Mouse (Mus musculus) embryonic facial prominence, embryonic 12.5 days (tissue): Measurements from ENCODE around the gene Scn4b. TPM values are rescaled to one million over a fixed set of nuclear protein-coding genes. Genes with fewer than 3 reads are reported as not detected.

Experiments used
- ATAC-seq: fragments of 200-750 bp; cut with Nextera tagmentation; 2 replicates; pipeline ENCODE4 v1.8.0; 2017; ENCODE audit not compliant: insufficient number of reproducible peaks, insufficient read depth, low FRiP score, low TSS enrichment
- H3K27ac ChIP-seq: fragments of 300-500 bp; sonication (generic); 2 replicates; pipeline ENCODE4 v1.5.1; 2016; ENCODE audit warnings: mild to moderate bottlenecking
- H3K27me3 ChIP-seq: fragments of 300-500 bp; sonication (generic); 2 replicates; pipeline ENCODE4 v1.6.1; 2016; ENCODE audit warnings: mild to moderate bottlenecking, moderate library complexity
- H3K36me3 ChIP-seq: fragments of 300-500 bp; sonication (generic); 2 replicates; pipeline ENCODE4 v1.6.1; 2016; ENCODE audit warnings: mild to moderate bottlenecking
- H3K4me1 ChIP-seq: fragments of 300-500 bp; sonication (generic); 2 replicates; pipeline ENCODE4 v1.6.1; 2016
- H3K4me2 ChIP-seq: fragments of 300-500 bp; sonication (generic); replicated peaks from 2 replicates; pipeline ENCODE4 v1.6.1; 2016; ENCODE audit warnings: mild to moderate bottlenecking, moderate library complexity
- H3K4me3 ChIP-seq: fragments of 300-500 bp; sonication (generic); 2 replicates; pipeline ENCODE4 v1.5.1; 2016; ENCODE audit warnings: mild to moderate bottlenecking
- H3K9ac ChIP-seq: fragments of 300-500 bp; sonication (generic); 2 replicates; pipeline ENCODE4 v1.6.1; 2016; ENCODE audit warnings: mild to moderate bottlenecking, moderate library complexity
- H3K9me3 ChIP-seq: fragments of 300-500 bp; sonication (generic); 2 replicates; pipeline ENCODE4 v1.6.1; 2016; ENCODE audit warnings: mild to moderate bottlenecking, moderate library complexity
- WGBS: fragments of 180-500 bp; shearing (Covaris S2); methylation state at CpG from one replicate; pipeline ENCODE4 v1.1.7; 2016; 5-methylcytosine and 5-hydroxymethylcytosine counted together
- polyA plus RNA-seq: library from polyadenylated mRNA; unstranded; fragments of >200 nt; fragmentation: Nextera tagmentation; extraction: Ambion mirVana; gene quantifications from 2 replicates; pipeline ENCODE4 v1.2.1, GENCODE M21; 2016

The Scn4b gene
- polyA plus RNA-seq, 1 experiment from 2014 or later = 0.35 TPM

DNA sequence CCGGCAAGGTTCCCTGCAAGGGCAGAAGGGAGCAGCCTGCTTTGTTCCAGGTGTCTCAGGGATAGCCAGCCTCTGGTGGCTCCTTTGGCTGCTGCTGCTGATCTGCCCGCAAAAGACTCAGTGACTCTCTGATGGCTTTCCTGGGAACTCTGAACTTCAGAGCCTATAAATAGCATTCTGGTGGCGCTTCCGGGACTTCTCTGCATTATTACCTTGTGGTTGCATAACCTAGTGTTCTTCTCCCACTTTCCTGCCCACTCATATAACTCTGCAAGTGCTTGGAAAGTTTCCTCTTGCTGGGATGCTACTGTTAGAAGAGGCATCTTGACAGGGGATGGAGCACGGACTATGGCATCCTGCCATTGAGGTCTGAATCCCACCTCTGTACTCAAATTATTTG lies 59.4 kb downstream of the Scn4b start:
- H3K4me2 ChIP-seq = no peak overlapping the region
- H3K36me3 ChIP-seq = no peaks in the 10 kb centered on the region
- H3K27ac ChIP-seq = no peak overlapping the region
- no peak overlapping the region for H3K9ac ChIP-seq
- no peak for ATAC-seq
- H3K27me3 ChIP-seq = no peaks in the 10 kb centered on the region
- H3K9me3 ChIP-seq = no peaks in the 10 kb centered on the region
- H3K4me3 ChIP-seq = no peak overlapping the region
- 89% methylated on average over 5 of the region's 5 CpGs for WGBS
- no peaks in the 10 kb centered on the region for H3K4me1 ChIP-seq

DNA sequence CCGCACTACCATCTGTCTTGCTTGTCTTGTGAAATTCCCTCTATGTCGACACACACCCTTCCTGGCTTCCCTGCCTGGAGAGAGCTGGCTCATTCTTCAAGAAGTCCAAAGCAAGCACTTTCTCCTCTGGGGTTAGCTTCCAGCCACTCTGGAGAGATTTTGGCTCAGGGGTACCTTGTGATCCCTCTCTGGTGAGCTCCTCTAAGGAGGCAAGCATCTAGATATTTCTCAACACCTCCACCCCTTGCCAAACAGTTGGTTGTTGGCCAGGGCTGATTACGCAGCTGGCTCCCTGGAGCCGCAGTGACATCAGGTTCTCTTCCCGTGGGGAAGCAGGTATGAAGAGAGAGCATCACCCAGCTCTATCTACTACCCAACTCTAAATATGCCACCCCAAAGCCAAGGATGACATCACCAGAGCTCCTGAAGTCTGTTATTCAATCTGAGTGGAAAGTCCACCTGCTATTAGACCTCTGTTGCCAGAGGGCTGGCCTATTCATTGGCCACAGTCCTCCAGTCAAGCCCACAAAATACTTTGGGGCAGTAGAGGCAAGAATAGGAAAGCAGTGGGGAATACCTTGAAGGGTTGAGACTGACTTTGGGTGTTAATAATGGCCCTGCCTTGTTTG lies 63.2 kb downstream of the Scn4b start:
- no peak overlapping the region for H3K4me3 ChIP-seq
- no peaks in the 10 kb centered on the region; the same call in 1 of the 2 replicates for H3K4me1 ChIP-seq
- 80% methylated on average over 5 of the region's 5 CpGs for WGBS
- H3K27ac ChIP-seq = no peak overlapping the region
- no peaks in the 10 kb centered on the region for H3K36me3 ChIP-seq
- ATAC-seq = no peak
- no peak overlapping the region for H3K9ac ChIP-seq
- no peak overlapping the region for H3K4me2 ChIP-seq
- no peaks in the 10 kb centered on the region for H3K9me3 ChIP-seq
- H3K27me3 ChIP-seq = no peaks in the 10 kb centered on the region

DNA sequence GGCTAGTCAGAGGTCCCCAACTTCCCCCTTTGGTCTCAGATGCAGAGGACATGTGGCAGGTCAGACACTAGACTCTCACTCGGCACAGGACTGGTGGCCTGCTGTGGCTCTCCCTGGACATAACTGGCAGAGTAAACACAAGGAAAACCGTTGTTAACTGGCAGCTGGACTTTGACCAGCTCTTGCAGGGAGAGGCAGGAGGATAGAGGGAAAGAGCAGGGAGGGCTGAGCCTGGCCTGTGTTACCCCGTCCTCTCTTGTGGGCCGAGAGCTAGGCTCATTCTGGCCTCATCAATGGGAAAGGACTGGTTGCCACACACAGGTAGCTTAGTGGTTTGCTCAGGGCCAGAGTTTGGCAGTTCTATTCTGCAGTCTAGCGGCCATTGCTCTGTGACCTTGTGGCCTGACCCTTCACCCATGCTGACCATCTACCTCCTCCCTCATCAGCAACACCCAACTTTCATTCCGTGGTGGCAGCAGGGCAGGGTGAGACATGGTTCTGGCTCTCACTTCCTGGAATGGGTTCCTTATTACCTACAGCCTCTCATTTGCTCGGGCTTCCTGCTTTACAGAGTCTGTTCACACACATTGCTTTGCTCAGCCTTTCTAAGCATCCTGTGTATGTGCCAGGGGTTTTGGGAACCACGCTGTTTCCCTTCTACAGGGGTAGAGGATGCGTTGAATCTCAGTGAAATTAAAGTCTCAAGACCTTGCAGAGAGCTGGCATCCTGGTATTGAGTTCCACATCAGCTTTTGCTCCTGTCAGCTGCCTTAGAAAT lies 64.0 kb downstream of the Scn4b start:
- Histone ChIP-seq H3K4me1 (no peaks in the 10 kb centered on the region; the same call in 1 of the 2 replicates), H3K9ac (no peak overlapping the region), H3K36me3 (no peaks in the 10 kb centered on the region), H3K27me3 (no peaks in the 10 kb centered on the region), H3K27ac (no peak overlapping the region), H3K4me2 (no peak overlapping the region), H3K9me3 (no peaks in the 10 kb centered on the region), H3K4me3 (no peak overlapping the region)
- WGBS = 65% methylated on average over 9 of the region's 9 CpGs
- ATAC-seq = no peak

Other genes starting within 250 kb of the Scn4b start
- gene Atp5l, start 217.7 kb upstream of the Scn4b start, polyA plus RNA-seq = 538 and 574 TPM in 2 replicates
- 25.7 and 26.3 TPM in 2 replicates for gene Ube4a, start 172.8 kb upstream of the Scn4b start, polyA plus RNA-seq
- not detected in 2 replicates for gene Cd3g, start 158.0 kb upstream of the Scn4b start, polyA plus RNA-seq
- gene Cd3d, start 156.6 kb upstream of the Scn4b start, polyA plus RNA-seq = not detected in 2 replicates
- not detected in 2 replicates for gene Cd3e, start 128.8 kb upstream of the Scn4b start, polyA plus RNA-seq
- gene Mpzl2, start 98.6 kb upstream of the Scn4b start, polyA plus RNA-seq = 8.8 and 11.3 TPM in 2 replicates
- 1.7 and 1.9 TPM in 2 replicates for gene Mpzl3, start 83.2 kb upstream of the Scn4b start, polyA plus RNA-seq
- gene Jaml, start 59.2 kb upstream of the Scn4b start, polyA plus RNA-seq = 0.23 and 0.38 TPM in 2 replicates
- 5.4 and 5.7 TPM in 2 replicates for gene Scn2b, start 20.6 kb upstream of the Scn4b start, polyA plus RNA-seq
- 0.36 and 0.38 TPM in 2 replicates for gene BC049352, start 43.6 kb downstream of the Scn4b start, polyA plus RNA-seq
- gene Tmprss4, start 65.7 kb downstream of the Scn4b start, polyA plus RNA-seq = 0.22 and 0.56 TPM in 2 replicates
- 0.45 and 0.60 TPM in 2 replicates for gene Il10ra, start 130.8 kb downstream of the Scn4b start, polyA plus RNA-seq
- 0.81 and 0.90 TPM in 2 replicates for gene Tmprss13, start 180.7 kb downstream of the Scn4b start, polyA plus RNA-seq
- 117 and 121 TPM in 2 replicates for gene Fxyd6, start 231.8 kb downstream of the Scn4b start, polyA plus RNA-seq